Mouse (Mus musculus): ENCODE data around the gene Rab11a. TPM values are rescaled to one million over a fixed set of nuclear protein-coding genes. Genes with fewer than 3 reads are reported as not detected.
A peak's percentile ranks its signal among the peaks of the same experiment; 100 is the strongest.

Gene Rab11a
- polyA plus RNA-seq, 1 experiment from 2014 or later: 402 TPM

- Histone ChIP-seq H3K27ac (no peak overlapping the region), H3K9me3 (no peaks in the 10 kb centered on the region), H3K36me3 (replicated peaks) (peaks cover 2% of the 10 kb centered on the region; the same call in 1 of the 2 replicates), H3K27me3 (replicated peaks) (no peaks in the 10 kb centered on the region), H3K4me1 (no peaks in the 10 kb centered on the region), H3K4me3 (no peak overlapping the region), H3K9ac (no peak overlapping the region), H3K4me2 (no peak overlapping the region)
- ATAC-seq (replicated peaks): no peak
Measured at GRCm38 (mm10) chr9:64702391-64702790, 35.2 kb downstream of the Rab11a start.

DNA sequence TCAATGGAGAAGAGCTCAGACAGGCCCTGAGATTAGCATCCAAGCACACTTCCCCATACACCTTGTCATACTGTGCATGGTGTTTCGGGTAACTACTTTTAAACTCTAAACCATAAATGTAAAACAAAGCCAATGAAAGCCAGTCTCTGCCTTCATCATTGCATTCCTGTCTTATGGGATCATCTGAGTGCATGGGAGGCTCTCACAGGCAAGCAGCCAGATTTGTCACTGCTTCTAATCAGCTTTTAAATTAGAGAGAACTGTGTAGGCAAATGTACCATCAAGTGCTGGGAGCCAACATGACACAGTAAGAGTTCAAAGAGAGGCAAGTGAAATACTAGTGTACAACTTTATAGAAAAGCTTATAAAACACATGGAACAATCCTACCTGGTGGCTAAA, 35.9 kb downstream of the Rab11a start:
- no peaks in the 10 kb centered on the region for H3K4me1 ChIP-seq
- WGBS: 91% methylated on average over 1 of the region's 1 CpGs

GRCm38 (mm10) chr9:64700451-64701311, 36.9 kb downstream of the Rab11a start:
- H3K4me1 ChIP-seq: no peaks in the 10 kb centered on the region
- ATAC-seq (replicated peaks): no peak
- no peak overlapping the region for H3K4me2 ChIP-seq
- no peaks in the 10 kb centered on the region for H3K9me3 ChIP-seq
- H3K9ac ChIP-seq: no peak overlapping the region
- WGBS: 84% methylated on average over 4 of the region's 4 CpGs
- H3K27me3 ChIP-seq (replicated peaks): no peaks in the 10 kb centered on the region
- H3K4me3 ChIP-seq: no peak overlapping the region
- no peak overlapping the region for H3K27ac ChIP-seq
- no peaks in the 10 kb centered on the region; the same call in 1 of the 2 replicates for H3K36me3 ChIP-seq (replicated peaks)

More for the DNA sequence above, 35.9 kb downstream of the Rab11a start:
- H3K4me2 ChIP-seq: no peak overlapping the region
- no peaks in the 10 kb centered on the region for H3K27me3 ChIP-seq (replicated peaks)
- H3K36me3 ChIP-seq (replicated peaks): no peaks in the 10 kb centered on the region; the same call in 1 of the 2 replicates
- H3K9me3 ChIP-seq: no peaks in the 10 kb centered on the region
- no peak for ATAC-seq (replicated peaks)
- H3K27ac ChIP-seq: no peak overlapping the region
- H3K9ac ChIP-seq: no peak overlapping the region
- no peak overlapping the region for H3K4me3 ChIP-seq

GRCm38 (mm10) chr9:64698586-64698985, 39.0 kb downstream of the Rab11a start:
- Histone ChIP-seq H3K9me3 (no peaks in the 10 kb centered on the region), H3K9ac (no peak overlapping the region), H3K4me2 (no peak overlapping the region), H3K27me3 (replicated peaks) (no peaks in the 10 kb centered on the region), H3K27ac (no peak overlapping the region), H3K4me1 (no peaks in the 10 kb centered on the region), H3K36me3 (replicated peaks) (no peaks in the 10 kb centered on the region; the same call in 1 of the 2 replicates), H3K4me3 (no peak overlapping the region)
- ATAC-seq (replicated peaks): no peak
- WGBS: 100% methylated on average over 1 of the region's 1 CpGs

DNA sequence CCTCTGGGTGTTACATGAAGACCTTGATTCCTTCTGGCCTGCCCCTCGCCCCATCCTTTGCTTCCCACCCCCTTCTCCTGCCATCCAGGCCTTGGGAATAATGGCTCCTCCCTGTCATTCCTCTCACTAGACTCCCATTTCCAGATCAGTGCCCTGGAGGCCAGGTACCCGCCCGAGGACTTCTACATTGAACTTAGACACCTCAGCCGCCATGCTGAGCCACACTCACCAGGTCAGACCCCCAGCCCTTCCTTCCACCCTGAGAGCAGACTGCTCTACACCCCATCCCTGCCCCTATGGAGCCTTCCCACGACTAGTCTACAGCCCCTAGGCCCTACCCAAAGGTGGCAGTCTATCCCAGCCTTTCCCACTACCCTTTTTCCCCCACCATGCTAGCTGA, 39.9 kb downstream of the Rab11a start:
- no peaks in the 10 kb centered on the region for H3K4me1 ChIP-seq
- no peak overlapping the region for H3K4me3 ChIP-seq
- H3K27me3 ChIP-seq (replicated peaks): no peaks in the 10 kb centered on the region
- peaks cover 5% of the 10 kb centered on the region; the same call in 1 of the 2 replicates for H3K36me3 ChIP-seq (replicated peaks)
- no peak overlapping the region for H3K27ac ChIP-seq
- no peak overlapping the region for H3K4me2 ChIP-seq
- WGBS: 86% methylated on average over 5 of the region's 5 CpGs
- no peak for ATAC-seq (replicated peaks)
- H3K9me3 ChIP-seq: no peaks in the 10 kb centered on the region
- H3K9ac ChIP-seq: no peak overlapping the region

DNA sequence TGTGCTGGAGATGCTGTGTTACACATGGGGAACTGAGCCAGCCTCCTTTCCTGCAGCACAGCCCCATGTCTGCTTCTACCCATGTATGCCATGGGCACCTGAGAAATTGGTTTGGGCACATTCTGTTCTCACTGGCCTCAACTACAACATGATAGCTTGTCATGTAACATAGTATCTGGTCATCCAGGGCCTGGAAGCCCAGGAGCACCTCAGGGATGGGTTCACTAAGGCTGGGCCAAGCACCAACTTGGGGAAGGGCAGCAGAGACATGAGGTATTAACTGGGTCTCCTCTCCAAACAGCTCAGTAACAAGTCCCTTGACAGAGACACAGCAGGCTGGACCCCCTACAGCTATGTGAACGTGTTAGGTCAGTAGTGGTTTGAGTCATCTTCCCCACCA, 40.6 kb downstream of the Rab11a start:
- no peak overlapping the region for H3K4me2 ChIP-seq
- WGBS: 56% methylated on average over 1 of the region's 1 CpGs
- H3K27me3 ChIP-seq (replicated peaks): no peaks in the 10 kb centered on the region
- peaks cover 5% of the 10 kb centered on the region; the same call in 1 of the 2 replicates for H3K36me3 ChIP-seq (replicated peaks)
- no peak for ATAC-seq (replicated peaks)
- no peak overlapping the region for H3K9ac ChIP-seq
- H3K4me1 ChIP-seq: no peaks in the 10 kb centered on the region
- no peak overlapping the region for H3K27ac ChIP-seq
- no peaks in the 10 kb centered on the region for H3K9me3 ChIP-seq
- no peak overlapping the region for H3K4me3 ChIP-seq

DNA sequence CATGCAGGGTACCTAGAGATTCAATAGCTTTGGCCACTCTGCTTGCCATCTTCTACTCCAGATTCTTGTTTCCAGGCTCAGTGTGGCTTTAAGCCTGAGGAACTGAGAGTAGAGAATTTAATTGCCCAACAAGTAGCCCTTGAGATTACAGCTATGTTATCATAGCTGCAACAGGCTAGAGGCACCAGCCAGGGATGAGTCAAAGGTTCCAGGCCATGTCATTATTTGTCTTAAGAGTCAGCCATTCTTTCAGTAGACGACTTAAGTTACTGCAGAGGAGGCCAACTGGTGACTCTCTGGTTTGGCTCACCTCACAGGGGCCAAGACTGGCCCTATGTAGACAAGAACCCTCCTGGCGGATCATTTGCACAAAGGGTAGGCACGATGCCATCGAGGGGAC, 41.2 kb downstream of the Rab11a start:
- H3K4me3 ChIP-seq: no peak overlapping the region
- 87% methylated on average over 4 of the region's 4 CpGs for WGBS
- no peak overlapping the region for H3K9ac ChIP-seq
- no peaks in the 10 kb centered on the region for H3K9me3 ChIP-seq
- H3K4me1 ChIP-seq: no peaks in the 10 kb centered on the region
- no peak overlapping the region for H3K4me2 ChIP-seq
- H3K27ac ChIP-seq: no peak overlapping the region
- H3K27me3 ChIP-seq (replicated peaks): no peaks in the 10 kb centered on the region
- H3K36me3 ChIP-seq (replicated peaks): peaks cover 5% of the 10 kb centered on the region; the same call in 1 of the 2 replicates
- no peak for ATAC-seq (replicated peaks)

DNA sequence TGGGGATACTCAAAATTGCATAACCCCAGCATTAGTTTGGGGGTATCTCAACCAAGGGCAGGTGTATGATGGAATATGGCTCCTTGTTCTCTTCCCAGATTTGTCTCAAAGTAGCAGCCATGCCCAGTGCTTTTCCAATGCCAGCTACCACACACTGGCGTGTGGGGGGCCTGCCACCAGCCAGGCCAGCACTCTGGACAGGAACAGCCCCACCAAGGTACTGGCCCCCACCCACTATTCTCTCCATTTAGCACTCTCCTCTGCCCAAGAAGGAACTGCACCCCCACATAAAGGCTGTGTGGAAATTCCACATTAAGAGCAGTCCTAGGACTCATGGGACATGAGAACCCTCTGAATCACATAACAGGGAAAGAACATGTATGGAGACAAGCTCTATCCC, 42.3 kb downstream of the Rab11a start:
- Histone ChIP-seq H3K27ac (no peak overlapping the region), H3K9ac (no peak overlapping the region), H3K4me1 (peaks cover 5% of the 10 kb centered on the region), H3K4me2 (no peak overlapping the region), H3K36me3 (replicated peaks) (peaks cover 5% of the 10 kb centered on the region; the same call in 1 of the 2 replicates), H3K9me3 (no peaks in the 10 kb centered on the region), H3K27me3 (replicated peaks) (no peaks in the 10 kb centered on the region), H3K4me3 (no peak overlapping the region)
- 93% methylated on average over 1 of the region's 1 CpGs for WGBS
- no peak for ATAC-seq (replicated peaks)

DNA sequence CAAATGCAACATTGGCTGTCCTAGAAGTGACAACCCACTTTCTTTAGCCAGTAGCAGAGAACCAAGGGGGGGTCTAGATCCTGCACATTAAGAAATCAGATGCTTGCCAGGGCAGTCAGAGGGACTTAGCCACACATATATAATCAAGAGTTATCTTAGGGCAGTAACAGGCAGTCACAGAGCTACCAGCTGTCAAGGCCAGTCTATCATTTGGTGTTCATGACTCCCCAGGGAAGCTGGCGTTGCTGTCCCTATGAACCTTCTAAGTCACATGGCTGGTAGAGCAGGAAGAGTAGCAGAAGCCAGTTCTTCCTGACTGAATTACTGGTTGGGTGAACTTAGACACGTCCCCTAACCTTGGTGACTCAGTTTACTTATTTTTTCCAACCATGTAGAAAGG, 44.5 kb downstream of the Rab11a start:
- peaks cover 5% of the 10 kb centered on the region for H3K4me1 ChIP-seq
- WGBS: 81% methylated on average over 2 of the region's 2 CpGs

DNA sequence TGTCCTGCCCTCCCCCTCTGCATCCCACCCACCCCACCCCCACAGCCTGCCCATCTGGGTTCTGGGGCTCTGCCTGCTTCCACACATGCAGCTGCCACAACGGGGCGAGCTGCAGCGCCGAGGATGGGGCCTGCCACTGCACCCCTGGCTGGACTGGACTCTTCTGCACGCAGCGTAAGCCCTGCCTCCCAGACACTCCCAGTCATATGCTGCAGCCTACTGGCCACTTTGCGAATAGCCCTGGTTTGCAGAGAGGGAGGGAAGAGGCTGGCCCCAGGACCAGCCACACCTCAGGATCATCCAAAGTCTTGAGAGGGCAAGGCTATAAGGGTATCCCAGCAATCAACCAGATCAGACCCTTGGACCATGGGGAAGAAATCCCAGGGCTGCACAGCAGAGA, 46.4 kb downstream of the Rab11a start:
- Histone ChIP-seq H3K36me3 (replicated peaks) (peaks cover 5% of the 10 kb centered on the region; the same call in 1 of the 2 replicates), H3K9me3 (no peaks in the 10 kb centered on the region), H3K27me3 (replicated peaks) (no peaks in the 10 kb centered on the region), H3K4me3 (no peak overlapping the region), H3K4me2 (0 out of 2 replicates have a peak overlapping the region, but pooled peaks have one; percentile 9), H3K4me1 (peaks cover 15% of the 10 kb centered on the region), H3K27ac (no peak overlapping the region), H3K9ac (0 out of 2 replicates have a peak overlapping the region, but pooled peaks have one; percentile 12)
- WGBS: 3% methylated on average over 7 of the region's 7 CpGs
- peak; percentile 89 for ATAC-seq (replicated peaks)

More for the DNA sequence above, 44.5 kb downstream of the Rab11a start:
- Histone ChIP-seq H3K9ac (no peak overlapping the region), H3K4me2 (no peak overlapping the region), H3K36me3 (replicated peaks) (peaks cover 5% of the 10 kb centered on the region; the same call in 1 of the 2 replicates), H3K4me3 (no peak overlapping the region), H3K27me3 (replicated peaks) (no peaks in the 10 kb centered on the region), H3K9me3 (no peaks in the 10 kb centered on the region), H3K27ac (no peak overlapping the region)
- no peak for ATAC-seq (replicated peaks)

DNA sequence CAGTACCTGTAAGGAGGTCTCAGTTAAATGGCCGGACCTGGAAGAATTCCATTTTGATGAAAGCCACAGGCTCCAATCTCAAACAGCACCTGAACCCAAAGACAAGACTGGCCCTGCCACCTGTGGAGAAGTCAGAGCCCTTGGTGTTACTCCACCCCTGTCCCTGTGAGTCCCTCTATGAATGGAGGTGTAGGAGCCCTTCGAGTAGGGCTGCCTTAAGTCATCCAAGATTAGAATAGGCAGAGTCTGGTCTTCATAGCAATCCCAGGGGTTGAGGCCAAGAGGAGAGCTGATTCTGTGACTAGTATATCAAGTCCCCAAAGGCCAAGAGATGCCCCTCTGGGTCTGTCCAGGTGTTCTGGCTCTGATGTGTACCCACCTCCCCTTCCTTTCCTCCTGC, 46.8 kb downstream of the Rab11a start:
- no peak overlapping the region for H3K4me3 ChIP-seq
- H3K9me3 ChIP-seq: no peaks in the 10 kb centered on the region
- WGBS: 90% methylated on average over 2 of the region's 2 CpGs
- 0 out of 2 replicates have a peak, but pooled peaks have one; percentile 16 for ATAC-seq (replicated peaks)
- peaks cover 15% of the 10 kb centered on the region for H3K4me1 ChIP-seq
- H3K36me3 ChIP-seq (replicated peaks): peaks cover 5% of the 10 kb centered on the region; the same call in 1 of the 2 replicates
- H3K4me2 ChIP-seq: no peak overlapping the region
- H3K27me3 ChIP-seq (replicated peaks): no peaks in the 10 kb centered on the region
- H3K27ac ChIP-seq: no peak overlapping the region
- no peak overlapping the region for H3K9ac ChIP-seq

- 70% methylated on average over 1 of the region's 1 CpGs for WGBS
- Histone ChIP-seq H3K27ac (0 out of 2 replicates have a peak overlapping the region, but pooled peaks have one; percentile 29), H3K4me3 (no peak overlapping the region), H3K27me3 (replicated peaks) (no peaks in the 10 kb centered on the region), H3K9me3 (no peaks in the 10 kb centered on the region), H3K9ac (no peak overlapping the region), H3K4me1 (peaks cover 18% of the 10 kb centered on the region), H3K36me3 (replicated peaks) (no peaks in the 10 kb centered on the region), H3K4me2 (no peak overlapping the region)
- no peak for ATAC-seq (replicated peaks)
Measured at GRCm38 (mm10) chr9:64688015-64688394, 49.6 kb downstream of the Rab11a start.

Measured in midbrain, embryonic 15.5 days (tissue).